Mouse (Mus musculus) kidney, adult 2 months (tissue): ENCODE data around the gene Polr1a.

Experiments used
- CTCF ChIP-seq: fragments of 200-500 bp; conservative IDR thresholded peaks from 2 replicates; pipeline ENCODE4 v1.5.1; 2011; ENCODE audit warnings: low read depth, mild to moderate bottlenecking, control low read depth, low read length, moderate library complexity, mixed read lengths; ENCODE audit not compliant: insufficient read depth, insufficient read length
- POLR2A ChIP-seq: fragments of 200-500 bp; IDR thresholded peaks from one replicate; pipeline ENCODE4 v1.6.1; 2011; ENCODE audit warnings: low read depth, low read length, control low read depth

- TF ChIP-seq POLR2A, result no peak
- no peak for TF ChIP-seq CTCF
These were observed 91.2 kb downstream of the Polr1a start for GRCm38 (mm10) chr6:71999917-72000512.
